Mouse (Mus musculus) ES-Bruce4 (cell line): Measurements from ENCODE around the gene 4930512M02Rik.

ENCODE experiments used
- CTCF ChIP-seq: IDR thresholded peaks from one replicate; pipeline ENCODE4 v1.8.1; 2011; ENCODE audit warnings: low read depth, low read length
- EP300 ChIP-seq: IDR thresholded peaks from 2 replicates; pipeline ENCODE4 v1.6.1; 2011; ENCODE audit warnings: low read depth, low read length; ENCODE audit not compliant: insufficient read depth
- POLR2A ChIP-seq: IDR thresholded peaks from one replicate; pipeline ENCODE4 v1.8.1; 2011; ENCODE audit warnings: low read length; ENCODE audit not compliant: insufficient read depth

GRCm38 (mm10) chr11:11656995-11657530 is 29.4 kb upstream of the 4930512M02Rik start:
- TF ChIP-seq POLR2A (no peak), EP300 (no peak), CTCF (no peak)
